8 mouse cellular contexts compared by ENCODE assay signal in genomic region chr5:136083669-136084107, GRCm38 (mm10). TPM values are rescaled to one million over a fixed set of nuclear protein-coding genes. Genes with fewer than 3 reads are reported as not detected.
DNase-seq lines count a peak whose midpoint lies in the region; ATAC-seq lines count a peak whose summit lies in the region.

Gene Rasa4 (plus strand): TSS chr5:136083916.

- ATAC-seq in forebrain, embryonic 11.5 days (replicated peaks; ENCODE audit: low FRiP score), result peak; percentile 95
- ATAC-seq in heart, embryonic 16.5 days (replicated peaks; ENCODE audit: extremely low read depth, insufficient read depth, low FRiP score), result peak; percentile 98
- peak; percentile 94 for ATAC-seq in liver, embryonic 15.5 days (ENCODE audit: insufficient read depth)
- peak; percentile 93 for ATAC-seq in neural tube, embryonic 12.5 days (ENCODE audit: low FRiP score, low read depth)

- DNase-seq in CD8-positive naive resting alpha-beta T cell, adult 2 months (ENCODE audit: low read depth in 2 of 2, low spot score in 2 of 2), result peak; percentile 82 to 93
- DNase-seq in c-Kit-positive CD71-negative TER-119-negative erythroid progenitor cells, embryonic 14.5 days (ENCODE audit: low read depth), result peak; percentile 95
- DNase-seq in forebrain, embryonic 11.5 days (ENCODE audit: low spot score), result peak; percentile 94
- DNase-seq in kidney, postnatal 36 days, result peak; percentile 95 to 96
- peak; percentile 84 for DNase-seq in telencephalon, adult 2 months (ENCODE audit: low read depth, low spot score)

- H3K27me3 ChIP-seq in forebrain, embryonic 11.5 days (ENCODE audit: control insufficient read depth, insufficient read depth, low read length), result peaks cover 7% of the 10 kb centered on the region; the same call in 1 of the 2 replicates
- H3K27me3 ChIP-seq in heart, embryonic 16.5 days (ENCODE audit: control insufficient read depth, insufficient read depth, low read length), result peaks cover 16% of the 10 kb centered on the region
- peaks cover 39% of the 10 kb centered on the region for H3K27me3 ChIP-seq in liver, embryonic 15.5 days
- H3K27me3 ChIP-seq in neural tube, embryonic 12.5 days (replicated peaks), result peaks cover 14% of the 10 kb centered on the region

- peak within 1 kb of the TSS; percentile 48 for H3K4me3 ChIP-seq in forebrain, embryonic 11.5 days (ENCODE audit: low read depth, low read length)
- H3K4me3 ChIP-seq in heart, embryonic 16.5 days (ENCODE audit: low read length), result peak within 1 kb of the TSS; percentile 71
- H3K4me3 ChIP-seq in liver, embryonic 15.5 days (replicated peaks), result peak within 1 kb of the TSS; percentile 54
- peak within 1 kb of the TSS; percentile 52 for H3K4me3 ChIP-seq in neural tube, embryonic 12.5 days

- peaks cover 15% of the 10 kb centered on the region; the same call in 1 of the 2 replicates for H3K4me1 ChIP-seq in forebrain, embryonic 11.5 days (replicated peaks; ENCODE audit: control insufficient read depth, insufficient read depth, low read length)
- H3K4me1 ChIP-seq in heart, embryonic 16.5 days (ENCODE audit: control insufficient read depth, insufficient read depth, low read length), result peaks cover 15% of the 10 kb centered on the region
- H3K4me1 ChIP-seq in liver, embryonic 15.5 days (replicated peaks), result peaks cover 26% of the 10 kb centered on the region
- H3K4me1 ChIP-seq in neural tube, embryonic 12.5 days, result peaks cover 17% of the 10 kb centered on the region

- no peaks in the 10 kb centered on the region for H3K9me3 ChIP-seq in forebrain, embryonic 11.5 days (ENCODE audit: control insufficient read depth, low read length)
- 0 out of 2 replicates have a peak, but pooled peaks cover 2% of the 10 kb centered on the region for H3K9me3 ChIP-seq in heart, embryonic 16.5 days (replicated peaks; ENCODE audit: control insufficient read depth, low read length)
- H3K9me3 ChIP-seq in liver, embryonic 15.5 days (replicated peaks), result no peaks in the 10 kb centered on the region
- H3K9me3 ChIP-seq in neural tube, embryonic 12.5 days, result no peaks in the 10 kb centered on the region

- H3K36me3 ChIP-seq in forebrain, embryonic 11.5 days (ENCODE audit: control insufficient read depth, insufficient read depth, low read length), result no peaks in the 10 kb centered on the region
- H3K36me3 ChIP-seq in heart, embryonic 16.5 days (ENCODE audit: control insufficient read depth, insufficient read depth), result no peaks in the 10 kb centered on the region
- no peaks in the 10 kb centered on the region for H3K36me3 ChIP-seq in liver, embryonic 15.5 days (replicated peaks)
- no peaks in the 10 kb centered on the region for H3K36me3 ChIP-seq in neural tube, embryonic 12.5 days

- H3K9ac ChIP-seq in forebrain, embryonic 11.5 days (ENCODE audit: low read length), result peak within 1 kb of the TSS; percentile 61
- H3K9ac ChIP-seq in heart, embryonic 16.5 days (ENCODE audit: low read length), result peak within 1 kb of the TSS; percentile 77
- peak within 1 kb of the TSS; percentile 35; the same call in 1 of the 2 replicates for H3K9ac ChIP-seq in liver, embryonic 15.5 days
- H3K9ac ChIP-seq in neural tube, embryonic 12.5 days, result peak within 1 kb of the TSS; percentile 49; the same call in 1 of the 2 replicates

- peak within 1 kb of the TSS; percentile 89 for H3K4me2 ChIP-seq in forebrain, embryonic 11.5 days (ENCODE audit: low read depth, low read length, severe bottlenecking)
- H3K4me2 ChIP-seq in heart, embryonic 16.5 days (ENCODE audit: low read depth, low read length), result peak within 1 kb of the TSS; percentile 100
- peak within 1 kb of the TSS; percentile 85 for H3K4me2 ChIP-seq in liver, embryonic 15.5 days
- H3K4me2 ChIP-seq in neural tube, embryonic 12.5 days (replicated peaks), result peak within 1 kb of the TSS; percentile 83

- H3K27ac ChIP-seq in forebrain, embryonic 11.5 days (ENCODE audit: low read depth, low read length), result no peak within 1 kb of the TSS
- no peak within 1 kb of the TSS for H3K27ac ChIP-seq in heart, embryonic 16.5 days (ENCODE audit: low read length)
- H3K27ac ChIP-seq in liver, embryonic 15.5 days (replicated peaks), result no peak within 1 kb of the TSS
- H3K27ac ChIP-seq in neural tube, embryonic 12.5 days, result no peak within 1 kb of the TSS

- WGBS in forebrain, embryonic 11.5 days, result under 1% methylated on average over 28 of the region's 28 CpGs
- 1% methylated on average over 26 of the region's 28 CpGs for WGBS in heart, embryonic 16.5 days
- WGBS in liver, embryonic 15.5 days (ENCODE audit: insufficient replicate concordance), result 1% methylated on average over 28 of the region's 28 CpGs
- under 1% methylated on average over 27 of the region's 28 CpGs for WGBS in neural tube, embryonic 12.5 days

RNA-seq across cellular contexts. Expression of gene Rasa4, which starts in this region (rescaled TPM):
- polyA plus RNA-seq in forebrain, embryonic 11.5 days (2014; fragmentation: Nextera tagmentation; extraction: Ambion mirVana), result 4.3 and 7.2 TPM in 2 replicates
- polyA plus RNA-seq in heart, embryonic 16.5 days (2015; fragmentation: Nextera tagmentation; extraction: Ambion mirVana), result 2.0 and 2.3 TPM in 2 replicates
- 2.1 and 2.2 TPM in 2 replicates for polyA plus RNA-seq in liver, embryonic 15.5 days (2015; fragmentation: Nextera tagmentation; extraction: Ambion mirVana)
- polyA plus RNA-seq in neural tube, embryonic 12.5 days (2016; fragmentation: Nextera tagmentation; extraction: Ambion mirVana), result 10.8 and 11.0 TPM in 2 replicates
